Mouse (Mus musculus) megakaryocyte-erythroid progenitor cell, adult 5-6 weeks (primary cell): ENCODE results near the gene Alox8. TPM values are rescaled to one million over a fixed set of nuclear protein-coding genes. Genes with fewer than 3 reads are reported as not detected.

Experiments
- ATAC-seq: replicated peaks from 2 replicates; pipeline ENCODE4 v1.8.0; 2016; ENCODE audit warnings: mild to moderate bottlenecking, inconsistent platforms; ENCODE audit not compliant: severe bottlenecking, poor library complexity, low FRiP score, low TSS enrichment
- total RNA-seq, 2 experiments: library from RNA; stranded (forward) in 1 of 2; stranded (reverse) in 1 of 2; fragments of 200-1000, 215-1000 nt in 1 of 2; fragments of >200 nt in 1 of 2; fragmentation: Nextera tagmentation in 1 of 2; gene quantifications; 2 replicates each; pipeline ENCODE4 v1.2.3; 2014 to 2017

The Alox8 gene
- total RNA-seq (2014; fragmentation: Nextera tagmentation) (not detected in 2 replicates), total RNA-seq (2017) (not detected in 2 replicates)

GRCm38 (mm10) chr11:69197743-69198142 is at the start of gene Alox8:
Gene Alox8 (minus strand): TSS chr11:69197843.
- ATAC-seq: no peak

- ATAC-seq: no peak
Observed at GRCm38 (mm10) chr11:69245643-69246042, 48.0 kb upstream of the Alox8 start.

GRCm38 (mm10) chr11:69244911-69245310 is 47.3 kb upstream of the Alox8 start:
- no peak for ATAC-seq

- no peak for ATAC-seq
Observed at GRCm38 (mm10) chr11:69236926-69237260, 39.2 kb upstream of the Alox8 start, which contains the start of gene Gucy2e. Gene Gucy2e (minus strand): TSS chr11:69237036.

GRCm38 (mm10) chr11:69236061-69236925 is 38.6 kb upstream of the Alox8 start:
- ATAC-seq: no peak

DNA sequence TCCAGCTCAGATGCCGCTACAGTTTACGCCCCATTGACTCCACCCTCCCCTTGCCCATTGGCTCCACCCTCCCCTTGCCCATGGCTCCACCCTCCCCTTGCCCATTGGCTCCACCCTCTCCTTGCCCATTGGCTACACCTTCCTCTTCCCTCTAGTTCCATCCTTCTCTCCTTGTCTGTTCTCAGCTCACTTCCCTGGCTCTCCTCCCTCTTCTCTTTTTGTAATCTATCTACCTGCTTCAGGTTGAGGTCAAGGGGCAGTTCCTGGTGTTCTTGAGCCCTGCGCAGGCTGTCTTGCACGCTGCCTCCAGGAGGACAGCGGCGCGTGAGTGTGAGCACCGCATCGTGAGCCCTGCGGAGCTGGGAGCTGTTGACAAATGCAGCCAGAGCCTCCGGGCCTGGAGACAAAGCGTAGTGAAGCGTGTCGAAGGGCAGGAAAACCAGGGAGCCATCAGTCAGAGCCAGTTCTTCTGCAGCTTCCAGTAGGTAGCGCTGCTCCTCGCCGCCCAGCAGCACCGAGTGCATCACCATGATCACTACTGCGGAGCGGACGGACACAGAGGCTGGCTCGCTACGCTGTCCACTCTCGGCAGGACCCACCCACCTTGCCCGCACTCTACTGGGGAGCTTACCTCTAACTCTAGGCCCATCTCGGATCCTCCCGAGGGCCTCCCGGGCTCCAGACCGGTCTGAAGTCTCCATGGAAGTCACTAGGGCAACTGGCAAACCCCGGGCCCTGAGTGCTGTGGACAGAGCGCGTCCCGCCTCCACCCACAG is 37.8 kb upstream of the Alox8 start:
- peak; percentile 96 for ATAC-seq

DNA sequence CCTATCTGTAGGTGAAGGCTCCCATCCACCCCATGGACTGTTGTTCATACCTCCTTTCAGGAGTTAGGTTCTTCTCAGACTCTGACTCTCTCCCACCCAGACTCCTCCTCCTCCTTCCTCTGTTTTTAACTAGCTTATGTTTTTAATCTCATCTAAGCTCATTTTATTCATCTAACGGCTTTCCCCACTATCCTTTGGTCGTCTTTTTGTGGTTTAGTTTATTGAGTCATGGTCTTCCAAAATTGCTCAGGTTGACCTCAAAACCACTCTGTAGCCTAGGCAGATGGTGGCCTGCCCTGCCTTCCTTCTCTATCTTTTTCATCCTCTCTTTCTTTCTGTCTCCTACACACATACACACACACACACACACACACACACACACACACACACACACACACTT is 35.5 kb upstream of the Alox8 start:
- no peak for ATAC-seq

GRCm38 (mm10) chr11:69230420-69230819 is 32.8 kb upstream of the Alox8 start:
- ATAC-seq: no peak

- no peak for ATAC-seq
Observed at GRCm38 (mm10) chr11:69225715-69226114, 28.1 kb upstream of the Alox8 start.

GRCm38 (mm10) chr11:69223101-69223500 is 25.5 kb upstream of the Alox8 start:
- no peak for ATAC-seq

- no peak for ATAC-seq
Observed at GRCm38 (mm10) chr11:69221070-69221469, 23.4 kb upstream of the Alox8 start.

- no peak for ATAC-seq
Observed at GRCm38 (mm10) chr11:69218661-69219060, 21.0 kb upstream of the Alox8 start.

- no peak for ATAC-seq
Observed at GRCm38 (mm10) chr11:69217411-69217810, 19.8 kb upstream of the Alox8 start.

DNA sequence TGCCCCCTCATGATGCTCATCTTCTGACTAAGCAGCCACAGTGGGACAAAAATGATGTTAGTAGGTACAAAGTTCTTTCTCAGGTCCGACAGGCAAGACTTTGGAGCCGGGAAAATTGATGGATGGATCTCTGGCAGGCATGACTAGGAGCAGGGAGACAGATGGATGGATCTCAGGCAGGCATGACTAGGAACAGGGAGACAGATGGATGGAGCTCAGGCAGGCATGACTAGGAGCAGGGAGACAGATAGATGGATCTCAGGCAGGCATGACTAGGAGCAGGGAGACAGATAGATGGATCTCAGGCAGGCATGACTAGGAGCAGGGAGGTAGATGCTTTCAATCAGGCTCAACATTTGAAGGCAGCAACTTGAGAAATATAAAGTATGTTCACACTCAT is 13.8 kb upstream of the Alox8 start:
- no peak for ATAC-seq

GRCm38 (mm10) chr11:69202469-69203230 is 5.0 kb upstream of the Alox8 start:
- ATAC-seq: peak; percentile 68; the same call in 1 of the 2 replicates

GRCm38 (mm10) chr11:69200231-69200630 is 2.6 kb upstream of the Alox8 start:
- ATAC-seq: no peak

- no peak for ATAC-seq
Observed at GRCm38 (mm10) chr11:69199251-69199650, 1.6 kb upstream of the Alox8 start.

DNA sequence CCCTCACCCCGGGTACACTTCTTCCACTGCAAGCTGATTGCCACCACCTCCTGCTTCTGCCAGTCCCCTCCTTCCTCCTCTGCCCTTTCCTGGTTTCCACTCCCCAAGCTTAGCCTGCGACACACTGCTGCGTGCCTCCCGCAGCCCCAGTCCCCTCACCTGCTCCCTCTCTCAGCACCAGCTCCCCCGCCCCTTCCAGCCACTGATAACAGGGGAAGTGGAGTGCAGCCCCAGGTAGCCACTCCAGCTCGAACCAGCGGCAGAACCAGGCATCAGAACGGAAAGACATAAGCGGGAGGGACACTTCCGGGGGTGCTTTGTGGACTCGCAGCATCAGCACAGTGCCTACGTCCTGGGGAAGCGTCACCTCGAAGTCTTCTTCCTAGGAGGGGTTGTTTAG is 449 bp downstream of the Alox8 start:
- ATAC-seq: no peak

- no peak for ATAC-seq
Observed at GRCm38 (mm10) chr11:69196766-69197165, 877 bp downstream of the Alox8 start.

GRCm38 (mm10) chr11:69192840-69193239 is 4.8 kb downstream of the Alox8 start:
- no peak for ATAC-seq
